Mouse (Mus musculus) liver, postnatal 0 days (tissue): ENCODE results near the gene Gng8. TPM values are rescaled to one million over a fixed set of nuclear protein-coding genes. Genes with fewer than 3 reads are reported as not detected.

ENCODE experiments used
- ATAC-seq: fragments of 200-750 bp; cut with Nextera tagmentation; 2 replicates; pipeline ENCODE4 v1.8.0; 2017; ENCODE audit warnings: mild to moderate bottlenecking, moderate library complexity
- DNase-seq: peaks from one replicate; pipeline ENCODE4 v3.0.0-alpha.2; 2016
- H3K27ac ChIP-seq: fragments of 300-500 bp; sonication (generic); 2 replicates; pipeline ENCODE4 v1.5.1; 2014; ENCODE audit warnings: antibody characterized with exemption, moderate library complexity, mild to moderate bottlenecking, low read depth
- H3K27me3 ChIP-seq: fragments of 300-500 bp; sonication (generic); 2 replicates; pipeline ENCODE4 v1.6.1; 2014; ENCODE audit warnings: low read length, control low read depth, mixed read lengths; ENCODE audit not compliant: insufficient read depth
- H3K36me3 ChIP-seq: fragments of 300-500 bp; sonication (generic); replicated peaks from 2 replicates; pipeline ENCODE4 v1.6.1; 2014; ENCODE audit warnings: mild to moderate bottlenecking, control low read depth, low read length, moderate library complexity, mixed read lengths; ENCODE audit not compliant: insufficient read depth
- H3K4me1 ChIP-seq: fragments of 300-500 bp; sonication (generic); 2 replicates; pipeline ENCODE4 v1.6.1; 2014; ENCODE audit warnings: antibody characterized with exemption, mild to moderate bottlenecking, control low read depth; ENCODE audit not compliant: insufficient read depth
- H3K4me2 ChIP-seq: fragments of 300-500 bp; sonication (generic); 2 replicates; pipeline ENCODE4 v1.6.1; 2014; ENCODE audit warnings: low read depth, mild to moderate bottlenecking, low read length, moderate library complexity, mixed read lengths
- H3K4me3 ChIP-seq: fragments of 300-500 bp; sonication (generic); 2 replicates; pipeline ENCODE4 v1.5.1; 2014; ENCODE audit warnings: low read depth, low read length
- H3K9ac ChIP-seq: fragments of 300-500 bp; sonication (generic); replicated peaks from 2 replicates; pipeline ENCODE4 v1.6.1; 2014; ENCODE audit warnings: mild to moderate bottlenecking, moderate library complexity
- H3K9me3 ChIP-seq: fragments of 300-500 bp; sonication (generic); 2 replicates; pipeline ENCODE4 v1.6.1; 2016; ENCODE audit warnings: mild to moderate bottlenecking, control low read depth, low read length, mixed read lengths
- CTCF ChIP-seq: sonication (generic); IDR thresholded peaks from 2 replicates; pipeline ENCODE4 v1.5.1; 2016; ENCODE audit warnings: antibody characterized with exemption, low read depth
- EP300 ChIP-seq: IDR thresholded peaks from 2 replicates; pipeline ENCODE4 v1.6.1; 2016; ENCODE audit warnings: antibody characterized with exemption, low read depth, mild to moderate bottlenecking
- whole genome bisulfite sequencing: fragments of 180-500 bp; shearing (Covaris S2); extraction: QIAGEN DNeasy Blood & Tissue Kit; methylation state at CpG from one replicate; pipeline ENCODE4 v1.1.7; 2014; ENCODE audit not compliant: insufficient replicate concordance; 5-methylcytosine and 5-hydroxymethylcytosine counted together
- polyA plus RNA-seq: library from polyadenylated mRNA; unstranded; fragments of >200 nt; fragmentation: Nextera tagmentation; extraction: Ambion mirVana; gene quantifications from 2 replicates; pipeline ENCODE4 v1.2.1, GENCODE M21; 2015

The Gng8 gene
- polyA plus RNA-seq, 1 experiment from 2014 or later, result 0.20 TPM

GRCm38 (mm10) chr7:16879796-16880547 is 11.6 kb upstream of the Gng8 start:
- DNase-seq, result no peak
- H3K27me3 ChIP-seq, result peaks cover 29% of the 10 kb centered on the region
- no peak overlapping the region for H3K4me2 ChIP-seq

GRCm38 (mm10) chr7:16880615-16881014 is 11.0 kb upstream of the Gng8 start:
- Histone ChIP-seq H3K4me2 (no peak overlapping the region), H3K27me3 (peaks cover 30% of the 10 kb centered on the region), H3K27ac (no peak overlapping the region), H3K9ac (no peak overlapping the region), H3K36me3 (no peaks in the 10 kb centered on the region), H3K4me1 (peaks cover 7% of the 10 kb centered on the region), H3K4me3 (no peak overlapping the region), H3K9me3 (peaks cover 3% of the 10 kb centered on the region)
- WGBS, result 30% methylated on average over 5 of the region's 5 CpGs
- no peak for TF ChIP-seq EP300
- TF ChIP-seq CTCF, result no peak
- ATAC-seq (no peak), DNase-seq (no peak)

More at GRCm38 (mm10) chr7:16879796-16880547, 11.6 kb upstream of the Gng8 start:
- no peaks in the 10 kb centered on the region for H3K36me3 ChIP-seq
- 42% methylated on average over 9 of the region's 9 CpGs for WGBS
- H3K9ac ChIP-seq, result no peak overlapping the region
- TF ChIP-seq CTCF, result no peak
- no peak for TF ChIP-seq EP300
- peaks cover 12% of the 10 kb centered on the region for H3K4me1 ChIP-seq
- no peak overlapping the region for H3K27ac ChIP-seq
- H3K4me3 ChIP-seq, result no peak overlapping the region
- no peaks in the 10 kb centered on the region for H3K9me3 ChIP-seq
- no peak for ATAC-seq

- WGBS, result 78% methylated on average over 6 of the region's 6 CpGs
- TF ChIP-seq CTCF, result no peak
- Histone ChIP-seq H3K27me3 (peaks cover 35% of the 10 kb centered on the region), H3K4me2 (no peak overlapping the region), H3K4me3 (no peak overlapping the region), H3K36me3 (no peaks in the 10 kb centered on the region), H3K4me1 (no peaks in the 10 kb centered on the region), H3K27ac (no peak overlapping the region), H3K9ac (no peak overlapping the region), H3K9me3 (peaks cover 11% of the 10 kb centered on the region)
- ATAC-seq (no peak), DNase-seq (no peak)
Measured at GRCm38 (mm10) chr7:16883162-16883561, 8.4 kb upstream of the Gng8 start.

GRCm38 (mm10) chr7:16884334-16884733 is 7.3 kb upstream of the Gng8 start:
- no peak overlapping the region for H3K4me3 ChIP-seq
- no peak overlapping the region for H3K9ac ChIP-seq
- H3K36me3 ChIP-seq, result no peaks in the 10 kb centered on the region
- H3K27ac ChIP-seq, result no peak overlapping the region
- no peaks in the 10 kb centered on the region for H3K4me1 ChIP-seq
- peaks cover 11% of the 10 kb centered on the region for H3K9me3 ChIP-seq
- peaks cover 35% of the 10 kb centered on the region for H3K27me3 ChIP-seq
- TF ChIP-seq EP300 (no peak), CTCF (no peak)
- no peak for ATAC-seq
- WGBS, result 66% methylated on average over 4 of the region's 4 CpGs
- H3K4me2 ChIP-seq, result no peak overlapping the region
- no peak for DNase-seq

DNA sequence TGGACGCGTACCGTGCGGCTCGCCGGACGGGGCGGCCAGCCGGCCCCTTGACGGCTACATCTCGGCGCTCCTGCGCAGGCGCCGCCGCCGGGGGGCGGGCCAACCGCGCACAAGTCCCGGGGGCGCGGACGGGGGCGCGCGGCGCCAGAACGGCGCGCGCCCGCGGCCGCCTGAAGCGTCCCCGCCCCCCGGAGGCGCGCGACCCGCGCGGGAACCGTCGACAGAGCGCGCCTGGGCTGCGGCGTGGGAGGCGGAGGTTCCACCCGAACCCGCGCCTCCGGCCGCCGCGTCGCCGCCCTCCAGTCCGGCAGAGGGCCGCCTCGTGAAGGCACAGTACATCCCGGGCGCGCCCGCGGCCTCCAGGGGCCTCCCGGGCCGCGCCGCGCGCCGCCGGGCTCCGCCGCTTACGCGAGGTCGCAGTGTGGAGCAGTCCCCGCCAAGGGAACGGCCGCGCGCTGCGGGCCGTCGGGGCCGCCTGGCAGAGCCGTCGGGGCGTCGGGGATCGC is 6.3 kb upstream of the Gng8 start:
- DNase-seq, result no peak
- Histone ChIP-seq H3K9ac (no peak overlapping the region), H3K27me3 (peaks cover 37% of the 10 kb centered on the region), H3K4me2 (peak overlapping the region; percentile 49), H3K27ac (no peak overlapping the region), H3K4me3 (peak overlapping the region; percentile 29), H3K9me3 (peaks cover 11% of the 10 kb centered on the region), H3K36me3 (no peaks in the 10 kb centered on the region), H3K4me1 (no peaks in the 10 kb centered on the region)
- ATAC-seq, result peak; percentile 29
- TF ChIP-seq CTCF, result no peak
- TF ChIP-seq EP300, result no peak
- 14% methylated on average over 54 of the region's 95 CpGs for WGBS

GRCm38 (mm10) chr7:16885905-16886304 is 5.7 kb upstream of the Gng8 start:
- Histone ChIP-seq H3K27me3 (peaks cover 43% of the 10 kb centered on the region), H3K4me1 (no peaks in the 10 kb centered on the region), H3K27ac (no peak overlapping the region), H3K4me2 (no peak overlapping the region), H3K4me3 (no peak overlapping the region), H3K9ac (no peak overlapping the region), H3K36me3 (no peaks in the 10 kb centered on the region), H3K9me3 (peaks cover 11% of the 10 kb centered on the region)
- WGBS, result 41% methylated on average over 41 of the region's 59 CpGs
- ATAC-seq (no peak), DNase-seq (no peak)
- no peak for TF ChIP-seq CTCF
- TF ChIP-seq EP300, result no peak
